Comparison of ENCODE assay signal across 22 mouse cellular contexts in genomic region chr10:66745871-66746270, GRCm38 (mm10).
DNase-seq lines count a peak whose midpoint lies in the region; ATAC-seq lines count a peak whose summit lies in the region.
"Had no signal": no experiment of that assay in that cellular context is flagged by ENCODE, and none has a peak within 500 bp of the region (broad histone marks: within the 10 kb centered on the region; RNA-seq: fewer than 3 reads in every experiment).

No protein-coding gene starts in this region.

- no peaks in the 10 kb centered on the region for H3K27me3 ChIP-seq in heart, embryonic 10.5 days (ENCODE audit: insufficient read depth, poor library complexity, severe bottlenecking)
- no peaks in the 10 kb centered on the region for H3K27me3 ChIP-seq in megakaryocyte, embryonic 14.5 days (replicated peaks)
- H3K27me3 ChIP-seq: CH12.LX had no signal

- no peaks in the 10 kb centered on the region for H3K4me1 ChIP-seq in heart, embryonic 10.5 days
- no peaks in the 10 kb centered on the region for H3K4me1 ChIP-seq in megakaryocyte, embryonic 14.5 days

- WGBS in heart, embryonic 10.5 days: 95% methylated on average over 10 of the region's 10 CpGs

- intact Hi-C loops in heart, postnatal 10 days (cut with DNase I): no loop called here
- intact Hi-C loops in heart, postnatal 36 days (cut with DNase I): no loop called here

- ATAC-seq in megakaryocyte, adult 5-6 weeks (ENCODE audit: poor library complexity, severe bottlenecking): no peak
- ATAC-seq: activated CD4-positive, CD25-positive, alpha-beta regulatory T cell, adult 4 months; CD4-positive, CD25-positive, alpha-beta regulatory T cell, adult 4 months; Patski had no signal

- H3K9me3 ChIP-seq in heart, embryonic 10.5 days: no peaks in the 10 kb centered on the region
- H3K9me3 ChIP-seq in megakaryocyte, embryonic 14.5 days: peaks cover 2% of the 10 kb centered on the region; the same call in 1 of the 2 replicates

- peak; percentile 81 for DNase-seq in heart, adult 11 months
- DNase-seq in heart, postnatal 10 days: no peak
- DNase-seq in heart, embryonic 10.5 days (ENCODE audit: low spot score): peak; percentile 42
- DNase-seq in heart, postnatal 36 days: no peak
- DNase-seq in right cerebral cortex, adult 18-20 months: peak; percentile 6
- DNase-seq in right cerebral cortex, postnatal 14 days: no peak
- DNase-seq: adrenal gland, adult 2 months; adrenal gland, adult 8-10 months; adrenal gland, postnatal 10 days; adrenal gland, postnatal 14 days; adrenal gland, postnatal 25 days; adrenal gland, postnatal 36 days; B cell, adult 2 months; cerebellum, adult 11 months; cerebellum, adult 11-12 months had no signal

- H3K4me3 ChIP-seq in heart, embryonic 10.5 days: no peak overlapping the region
- peak overlapping the region; percentile 73 for H3K4me3 ChIP-seq in megakaryocyte, embryonic 14.5 days (replicated peaks)

- no peak overlapping the region for H3K27ac ChIP-seq in heart, embryonic 10.5 days

- no peaks in the 10 kb centered on the region for H3K36me3 ChIP-seq in heart, embryonic 10.5 days
- H3K36me3 ChIP-seq in megakaryocyte, embryonic 14.5 days (replicated peaks; ENCODE audit: low read length): no peaks in the 10 kb centered on the region
- H3K36me3 ChIP-seq: G1E had no signal

Comparison
In these comparisons a context has a peak if more than half of its experiments do, and no peak if none do; other contexts are left out.
1. DNase-seq: peak in heart, adult 11 months (single experiment), heart, embryonic 10.5 days (single experiment) and right cerebral cortex, adult 18-20 months (single experiment); none in heart, postnatal 10 days (0 of 2), heart, postnatal 36 days (0 of 2) and right cerebral cortex, postnatal 14 days (single experiment).